Mouse (Mus musculus): Measurements from ENCODE around the gene Mettl7a3. TPM values are rescaled to one million over a fixed set of nuclear protein-coding genes. Genes with fewer than 3 reads are reported as not detected.

The Mettl7a3 gene
- total and polyA plus RNA-seq, 3 experiments: 0.33 TPM; not detected in 2

DNA sequence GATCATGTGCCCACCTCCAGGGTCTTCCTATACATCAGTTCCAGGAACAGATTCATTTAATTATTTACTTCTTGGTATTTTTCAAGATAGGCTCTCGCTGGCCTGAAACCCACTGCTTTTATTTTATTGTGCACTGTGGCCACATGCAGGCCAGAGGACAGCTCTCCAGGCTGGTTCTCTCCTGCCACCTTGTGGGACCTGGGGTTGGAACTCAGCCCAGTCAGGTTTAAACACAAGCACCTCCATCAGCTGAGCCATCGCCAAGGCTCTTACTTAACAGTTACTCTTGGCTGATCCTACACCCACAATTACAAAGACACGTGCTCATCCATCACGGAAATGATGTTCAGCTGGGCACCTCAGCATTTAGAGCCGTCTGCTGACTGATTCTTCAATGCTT is 13.6 kb upstream of the Mettl7a3 start:
- Histone ChIP-seq H3K9me3 (replicated peaks; ENCODE audit: low read length) (no peaks in the 10 kb centered on the region), H3K4me2 (ENCODE audit: insufficient read depth, low read depth, poor library complexity, severe bottlenecking) (no peak overlapping the region), H3K79me2 (replicated peaks; ENCODE audit: control insufficient read depth, extremely low read depth, insufficient read depth, poor library complexity, severe bottlenecking) (no peaks in the 10 kb centered on the region), H3K4me3 (replicated peaks in 1 of 3; ENCODE audit: low read depth in 2 of 3, low read length in 2 of 3, poor library complexity in 1 of 3) (no peak overlapping the region), H3K27ac (ENCODE audit: insufficient read depth, low read depth) (no peak overlapping the region), H3K27me3 (replicated peaks) (no peaks in the 10 kb centered on the region), H3K9ac (ENCODE audit: insufficient read depth, low read depth) (no peak overlapping the region), H3K36me3 (replicated peaks in 1 of 2; ENCODE audit: control insufficient read depth in 1 of 2, insufficient read depth in 1 of 2, low read length in 1 of 2) (no peaks in the 10 kb centered on the region), H3K4me1 (ENCODE audit: control insufficient read depth in 1 of 2, insufficient read depth in 2 of 2) (no peaks in the 10 kb centered on the region)
- no peak for TF ChIP-seq ZMIZ1 (IDR thresholded peaks at IDR 0.05; ENCODE audit: low read depth, low read length)
- no peak for TF ChIP-seq SIN3A (IDR thresholded peaks at IDR 0.05; ENCODE audit: low read length)
- no peak for TF ChIP-seq ELF1 (IDR thresholded peaks at IDR 0.05; ENCODE audit: low read depth, low read length)
- TF ChIP-seq RCOR1 (conservative IDR thresholded peaks at IDR 0.05; ENCODE audit: low read depth, low read length): no peak
- TF ChIP-seq ETS1 (conservative IDR thresholded peaks at IDR 0.05; ENCODE audit: low read depth, low read length): no peak
- TF ChIP-seq SMC3 (IDR thresholded peaks at IDR 0.05; ENCODE audit: low read depth, low read length): peak; percentile 78
- no peak for TF ChIP-seq KAT2A (IDR thresholded peaks at IDR 0.05; ENCODE audit: insufficient replicate concordance, low read length)
- no peak for TF ChIP-seq CHD1 (IDR thresholded peaks at IDR 0.05; ENCODE audit: low read depth, low read length)
- TF ChIP-seq GABPA (IDR thresholded peaks at IDR 0.05; ENCODE audit: insufficient replicate concordance, low read depth, low read length): no peak
- no peak for TF ChIP-seq BHLHE40 (IDR thresholded peaks at IDR 0.05; ENCODE audit: low read depth, low read length)
- no peak for TF ChIP-seq ZNF384 (IDR thresholded peaks at IDR 0.05; ENCODE audit: low read depth, low read length)
- no peak for TF ChIP-seq MEF2A (IDR thresholded peaks at IDR 0.05; ENCODE audit: borderline replicate concordance, low read depth, low read length)
- TF ChIP-seq POLR2A (IDR thresholded peaks at IDR 0.05; ENCODE audit: low read depth, low read length): no peak
- TF ChIP-seq CTCF (conservative IDR thresholded peaks at IDR 0.05 in 1 of 2, IDR thresholded peaks at IDR 0.05 in 1 of 2; ENCODE audit: low read depth in 2 of 2, low read length in 2 of 2): peak; percentile 33 to 85; a peak in 3 of 4 replicates
- TF ChIP-seq TCF12 (IDR thresholded peaks at IDR 0.05; ENCODE audit: low read depth, low read length): no peak
- peak; percentile 10; the same call in 1 of the 2 replicates for TF ChIP-seq ZC3H11A (IDR thresholded peaks at IDR 0.05; ENCODE audit: low read depth, low read length)
- TF ChIP-seq NRF1 (IDR thresholded peaks at IDR 0.05; ENCODE audit: low read depth, low read length): no peak
- TF ChIP-seq ZKSCAN1 (IDR thresholded peaks at IDR 0.05; ENCODE audit: borderline replicate concordance, low read depth, low read length): no peak
- no peak for TF ChIP-seq UBTF (IDR thresholded peaks at IDR 0.05; ENCODE audit: low read depth, low read length)
- TF ChIP-seq MYC (IDR thresholded peaks at IDR 0.05; ENCODE audit: low read depth, low read length): peak; percentile 36; the same call in 1 of the 2 replicates
- no peak for TF ChIP-seq HCFC1 (IDR thresholded peaks at IDR 0.05; ENCODE audit: low read depth, low read length)
- TF ChIP-seq POLR2AphosphoS2 (IDR thresholded peaks at IDR 0.05; ENCODE audit: low read depth, low read length): no peak
- no peak for TF ChIP-seq USF2 (conservative IDR thresholded peaks at IDR 0.05; ENCODE audit: low read depth, low read length)
- no peak for TF ChIP-seq MAX (IDR thresholded peaks at IDR 0.05; ENCODE audit: low read length)
- TF ChIP-seq NELFE (IDR thresholded peaks at IDR 0.05; ENCODE audit: low read depth, low read length): no peak
- no peak for TF ChIP-seq USF1 (IDR thresholded peaks at IDR 0.05; ENCODE audit: low read depth, low read length)
- no peak for TF ChIP-seq CHD2 (IDR thresholded peaks at IDR 0.05; ENCODE audit: low read length)
- no peak for TF ChIP-seq IRF4 (IDR thresholded peaks at IDR 0.05; ENCODE audit: low read depth, low read length)
- TF ChIP-seq TBP (conservative IDR thresholded peaks at IDR 0.05; ENCODE audit: low read depth, low read length): no peak
- TF ChIP-seq MAFK (IDR thresholded peaks at IDR 0.05; ENCODE audit: insufficient replicate concordance, low read length): no peak
- peak; percentile 80 for TF ChIP-seq RAD21 (IDR thresholded peaks at IDR 0.05; ENCODE audit: low read depth, low read length)
- TF ChIP-seq MAZ (IDR thresholded peaks at IDR 0.05; ENCODE audit: low read depth, low read length): no peak
- TF ChIP-seq MXI1 (IDR thresholded peaks at IDR 0.05; ENCODE audit: low read depth, low read length): 0 out of 2 replicates have a peak, but pooled peaks have one; percentile 26
- no peak for TF ChIP-seq EP300 (IDR thresholded peaks at IDR 0.05; ENCODE audit: low read length)
- no peak for TF ChIP-seq JUND (conservative IDR thresholded peaks at IDR 0.05; ENCODE audit: low read depth, low read length)
- TF ChIP-seq E2F4 (IDR thresholded peaks at IDR 0.05; ENCODE audit: insufficient replicate concordance, low read depth, low read length): no peak
- no peak for TF ChIP-seq JUN (IDR thresholded peaks at IDR 0.05; ENCODE audit: insufficient read depth, low read depth, low read length)
- no peak for TF ChIP-seq PAX5 (IDR thresholded peaks at IDR 0.05; ENCODE audit: low read length)
- dilution Hi-C loops (cut with MboI; ENCODE audit: extremely low pct_ligation_motif_present, extremely low pct_unique_long_range_greater_than_20kb, low sequenced_read_pairs): no loop called here
- in situ Hi-C loops (cut with MboI; ENCODE audit: low pct_ligation_motif_present, low pct_unique_long_range_greater_than_20kb, low sequenced_read_pairs): loop anchor here (10.0 kb wide), 1 partner anchor 56 kb away; no protein-coding TSS in a partner anchor
- peak; percentile 38 for DNase-seq (ENCODE audit: extremely low read depth)

All from CH12.LX (cell line).